In the genomic region with DNA sequence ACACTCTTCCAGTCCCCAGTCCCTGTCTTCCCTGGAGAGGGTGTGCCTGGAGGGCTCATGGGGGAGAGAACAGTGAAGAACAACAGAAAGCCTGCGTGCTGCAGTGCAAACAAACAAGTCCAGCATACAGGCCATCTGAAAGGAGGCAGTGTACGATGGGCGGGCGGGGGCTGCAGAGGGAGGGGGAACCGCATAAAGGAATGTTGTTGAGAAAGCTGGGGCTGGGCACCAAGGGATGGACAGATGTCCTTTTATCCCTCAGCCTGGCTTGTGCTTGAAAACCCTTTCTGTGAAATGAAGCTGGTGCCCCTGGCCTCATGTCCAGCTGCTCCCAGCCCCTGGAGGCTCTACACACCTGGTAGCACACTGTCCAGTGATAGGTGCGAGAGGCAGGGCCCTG, we compare ENCODE assay signal across 21 mouse cellular contexts. TPM values are rescaled to one million over a fixed set of nuclear protein-coding genes. Genes with fewer than 3 reads are reported as not detected.
DNase-seq lines count a peak whose midpoint lies in the region; ATAC-seq lines count a peak whose summit lies in the region.
"Had no signal": no experiment of that assay in that cellular context is flagged by ENCODE, and none has a peak within 500 bp of the region (broad histone marks: within the 10 kb centered on the region; RNA-seq: fewer than 3 reads in every experiment).

No protein-coding gene starts in this region.

- peak; percentile 23 for DNase-seq in hindbrain, embryonic 10.5 days (ENCODE audit: low spot score)
- no peak for DNase-seq in limb, embryonic 10.5 days (ENCODE audit: low spot score)
- DNase-seq in embryo, embryonic 11 days = peak; percentile 12
- peak; percentile 34 for DNase-seq in layer of hippocampus, adult 8-10 months (ENCODE audit: low spot score in 2 of 2)
- DNase-seq in c-Kit-positive CD71-positive TER-119-positive erythroid progenitor cells, embryonic 14.5 days (ENCODE audit: low spot score) = no peak
- no peak for DNase-seq in thymus, postnatal 10 days (ENCODE audit: low spot score in 2 of 2)
- DNase-seq: adrenal gland, postnatal 10 days; gastrocnemius, postnatal 36 days; kidney, adult 9 months; kidney, postnatal 4 days; lung, embryonic 14.5 days; lung, postnatal 4 days; thymus, postnatal 25 days had no signal

- H3K9ac ChIP-seq in hindbrain, embryonic 12.5 days = no peak overlapping the region
- H3K9ac ChIP-seq in limb, embryonic 12.5 days (replicated peaks) = no peak overlapping the region
- H3K9ac ChIP-seq: embryonic facial prominence, embryonic 12.5 days; liver, embryonic 12.5 days; lung, embryonic 14.5 days; midbrain, embryonic 12.5 days had no signal

- H3K27me3 ChIP-seq in hindbrain, embryonic 10.5 days (ENCODE audit: insufficient read depth, poor library complexity, severe bottlenecking) = no peaks in the 10 kb centered on the region
- 0 out of 2 replicates have a peak, but pooled peaks cover 4% of the 10 kb centered on the region for H3K27me3 ChIP-seq in hindbrain, embryonic 12.5 days
- 0 out of 2 replicates have a peak, but pooled peaks cover 4% of the 10 kb centered on the region for H3K27me3 ChIP-seq in limb, embryonic 12.5 days
- H3K27me3 ChIP-seq in limb, embryonic 10.5 days (ENCODE audit: low read depth, poor library complexity, severe bottlenecking) = no peaks in the 10 kb centered on the region
- H3K27me3 ChIP-seq: embryonic facial prominence, embryonic 12.5 days; midbrain, embryonic 12.5 days had no signal

- no peak for ATAC-seq in hindbrain, embryonic 12.5 days (ENCODE audit: low FRiP score)
- ATAC-seq in limb, embryonic 12.5 days (ENCODE audit: insufficient number of reproducible peaks, insufficient read depth, low FRiP score, low TSS enrichment, low read depth) = no peak
- ATAC-seq: inflammation-experienced regulatory T-cells, adult 6 months; liver, embryonic 12.5 days had no signal

- H3K4me1 ChIP-seq in hindbrain, embryonic 10.5 days (replicated peaks) = peaks cover 9% of the 10 kb centered on the region
- H3K4me1 ChIP-seq in hindbrain, embryonic 12.5 days = peaks cover 9% of the 10 kb centered on the region
- no peaks in the 10 kb centered on the region for H3K4me1 ChIP-seq in limb, embryonic 12.5 days (replicated peaks)
- no peaks in the 10 kb centered on the region for H3K4me1 ChIP-seq in limb, embryonic 10.5 days
- H3K4me1 ChIP-seq: liver, embryonic 12.5 days had no signal

- H3K4me3 ChIP-seq in hindbrain, embryonic 10.5 days = no peak overlapping the region
- H3K4me3 ChIP-seq in hindbrain, embryonic 12.5 days = no peak overlapping the region
- H3K4me3 ChIP-seq in limb, embryonic 12.5 days (replicated peaks) = no peak overlapping the region
- H3K4me3 ChIP-seq in limb, embryonic 10.5 days = no peak overlapping the region
- H3K4me3 ChIP-seq: embryonic facial prominence, embryonic 12.5 days; liver, embryonic 12.5 days; midbrain, embryonic 12.5 days had no signal

- peak overlapping the region; percentile 67 for H3K27ac ChIP-seq in hindbrain, embryonic 10.5 days
- no peak overlapping the region for H3K27ac ChIP-seq in hindbrain, embryonic 12.5 days
- 0 out of 2 replicates have a peak overlapping the region, but pooled peaks have one; percentile 7 for H3K27ac ChIP-seq in limb, embryonic 12.5 days
- H3K27ac ChIP-seq in limb, embryonic 10.5 days = no peak overlapping the region
- H3K27ac ChIP-seq: embryonic facial prominence, embryonic 12.5 days; liver, embryonic 12.5 days; midbrain, embryonic 12.5 days; stomach, postnatal 0 days had no signal

- H3K4me2 ChIP-seq in hindbrain, embryonic 12.5 days (replicated peaks) = no peak overlapping the region
- H3K4me2 ChIP-seq in limb, embryonic 12.5 days = no peak overlapping the region
- H3K4me2 ChIP-seq: embryonic facial prominence, embryonic 12.5 days; liver, embryonic 12.5 days; lung, embryonic 14.5 days; midbrain, embryonic 12.5 days had no signal

- no peaks in the 10 kb centered on the region for H3K36me3 ChIP-seq in hindbrain, embryonic 10.5 days
- no peaks in the 10 kb centered on the region for H3K36me3 ChIP-seq in hindbrain, embryonic 12.5 days
- no peaks in the 10 kb centered on the region for H3K36me3 ChIP-seq in limb, embryonic 12.5 days
- no peaks in the 10 kb centered on the region for H3K36me3 ChIP-seq in limb, embryonic 10.5 days
- H3K36me3 ChIP-seq: embryonic facial prominence, embryonic 12.5 days; liver, embryonic 12.5 days; midbrain, embryonic 12.5 days had no signal

- H3K9me3 ChIP-seq in hindbrain, embryonic 10.5 days = no peaks in the 10 kb centered on the region
- H3K9me3 ChIP-seq in hindbrain, embryonic 12.5 days (replicated peaks) = no peaks in the 10 kb centered on the region
- no peaks in the 10 kb centered on the region for H3K9me3 ChIP-seq in limb, embryonic 12.5 days
- no peaks in the 10 kb centered on the region for H3K9me3 ChIP-seq in limb, embryonic 10.5 days (replicated peaks)
- H3K9me3 ChIP-seq: embryonic facial prominence, embryonic 12.5 days; liver, embryonic 12.5 days; midbrain, embryonic 12.5 days had no signal

- 48% methylated on average over 6 of the region's 6 CpGs for WGBS in hindbrain, embryonic 10.5 days
- 40% methylated on average over 6 of the region's 6 CpGs for WGBS in hindbrain, embryonic 12.5 days
- 72% methylated on average over 6 of the region's 6 CpGs for WGBS in limb, embryonic 12.5 days
- WGBS in limb, embryonic 10.5 days = 71% methylated on average over 6 of the region's 6 CpGs

RNA-seq across cellular contexts. Expression of gene Fa2h, which starts 18.4 kb away (rescaled TPM):
- polyA plus RNA-seq in hindbrain, embryonic 10.5 days (2016; fragmentation: Nextera tagmentation; extraction: Ambion mirVana) = 0.09 and 0.16 TPM in 2 replicates
- 0.12 TPM in 1 of 2 replicates, not detected in the other for polyA plus RNA-seq in hindbrain, embryonic 12.5 days (2016; fragmentation: Nextera tagmentation; extraction: Ambion mirVana)
- not detected in 2 replicates for polyA plus RNA-seq in limb, embryonic 12.5 days (2016; fragmentation: Nextera tagmentation; extraction: Ambion mirVana)
- not detected in 2 replicates for polyA plus RNA-seq in limb, embryonic 10.5 days (2016; fragmentation: Nextera tagmentation; extraction: Ambion mirVana)
- total RNA-seq in layer of hippocampus, adult 8-10 months (2022) = 10 to 100 TPM; 22.2 to 31.0 (median 25.0) TPM
- polyA plus RNA-seq: heart, postnatal 0 days; liver, embryonic 12.5 days had no signal

RNA-seq across cellular contexts. Expression of gene Mlkl, which starts 37.2 kb away (rescaled TPM):
- 0.63 and 0.65 TPM in 2 replicates for polyA plus RNA-seq in hindbrain, embryonic 10.5 days (2016; fragmentation: Nextera tagmentation; extraction: Ambion mirVana)
- polyA plus RNA-seq in hindbrain, embryonic 12.5 days (2016; fragmentation: Nextera tagmentation; extraction: Ambion mirVana) = 0.43 and 0.82 TPM in 2 replicates
- 0.24 and 0.84 TPM in 2 replicates for polyA plus RNA-seq in limb, embryonic 12.5 days (2016; fragmentation: Nextera tagmentation; extraction: Ambion mirVana)
- 0.34 and 0.70 TPM in 2 replicates for polyA plus RNA-seq in limb, embryonic 10.5 days (2016; fragmentation: Nextera tagmentation; extraction: Ambion mirVana)
- 1 to 10 TPM in 1 of 4 experiments, under 1 TPM in 2, not detected in 1; 0.54 to 1.2 (median 0.85) TPM for total RNA-seq in layer of hippocampus, adult 8-10 months (2022)

Comparison
In these comparisons a context has a peak if more than half of its experiments do, and no peak if none do; other contexts are left out.
1. H3K27ac ChIP-seq: peak in hindbrain, embryonic 10.5 days (single experiment) and limb, embryonic 12.5 days (single experiment); none in hindbrain, embryonic 12.5 days (single experiment) and limb, embryonic 10.5 days (single experiment).
2. DNase-seq: peak in hindbrain, embryonic 10.5 days (single experiment), embryo, embryonic 11 days (single experiment) and layer of hippocampus, adult 8-10 months (2 of 2); none in limb, embryonic 10.5 days (single experiment), c-Kit-positive CD71-positive TER-119-positive erythroid progenitor cells, embryonic 14.5 days (single experiment) and thymus, postnatal 10 days (0 of 2).